Mouse (Mus musculus): ENCODE data around the gene Pcnt. TPM values are rescaled to one million over a fixed set of nuclear protein-coding genes. Genes with fewer than 3 reads are reported as not detected.

Gene Pcnt
- polyA plus RNA-seq, 1 experiment: 24.8 TPM

DNA sequence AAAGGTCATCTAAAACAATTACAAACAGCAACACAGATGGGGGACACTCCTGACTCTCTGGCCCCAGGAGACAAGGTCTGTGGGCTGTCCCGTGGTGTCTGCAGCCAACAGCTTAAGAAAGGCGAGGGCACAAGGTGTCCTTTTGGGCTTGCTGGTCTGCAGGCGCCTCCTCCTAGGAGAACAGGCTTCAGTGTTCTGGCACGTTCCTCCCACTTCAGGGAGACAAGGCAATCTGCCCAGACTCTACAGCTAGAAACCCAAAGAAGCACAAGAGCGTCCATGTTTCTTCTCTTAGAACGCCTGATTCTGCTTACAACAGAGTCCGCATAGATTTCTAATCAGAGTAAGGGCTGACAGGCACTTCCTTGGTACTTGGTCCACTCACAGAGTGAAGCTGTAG, 19.7 kb upstream of the Pcnt start:
- Histone ChIP-seq H3K4me1 (ENCODE audit: control insufficient read depth, insufficient read depth, low read length) (no peaks in the 10 kb centered on the region), H3K27ac (ENCODE audit: insufficient read depth, low read depth, low read length) (no peak overlapping the region), H3K4me3 (ENCODE audit: insufficient read depth, low read length) (no peak overlapping the region)
- TF ChIP-seq CTCF (IDR thresholded peaks at IDR 0.05; ENCODE audit: low read depth, low read length): no peak
- TF ChIP-seq POLR2A (IDR thresholded peaks at IDR 0.05; ENCODE audit: borderline replicate concordance, low read depth, low read length): no peak

GRCm38 (mm10) chr10:76461255-76461654, 18.7 kb upstream of the Pcnt start:
- no peak for TF ChIP-seq CTCF (IDR thresholded peaks at IDR 0.05; ENCODE audit: low read depth, low read length)
- no peak for TF ChIP-seq POLR2A (IDR thresholded peaks at IDR 0.05; ENCODE audit: borderline replicate concordance, low read depth, low read length)
- Histone ChIP-seq H3K27ac (ENCODE audit: insufficient read depth, low read depth, low read length) (no peak overlapping the region), H3K4me3 (ENCODE audit: insufficient read depth, low read length) (no peak overlapping the region), H3K4me1 (ENCODE audit: control insufficient read depth, insufficient read depth, low read length) (no peaks in the 10 kb centered on the region)

DNA sequence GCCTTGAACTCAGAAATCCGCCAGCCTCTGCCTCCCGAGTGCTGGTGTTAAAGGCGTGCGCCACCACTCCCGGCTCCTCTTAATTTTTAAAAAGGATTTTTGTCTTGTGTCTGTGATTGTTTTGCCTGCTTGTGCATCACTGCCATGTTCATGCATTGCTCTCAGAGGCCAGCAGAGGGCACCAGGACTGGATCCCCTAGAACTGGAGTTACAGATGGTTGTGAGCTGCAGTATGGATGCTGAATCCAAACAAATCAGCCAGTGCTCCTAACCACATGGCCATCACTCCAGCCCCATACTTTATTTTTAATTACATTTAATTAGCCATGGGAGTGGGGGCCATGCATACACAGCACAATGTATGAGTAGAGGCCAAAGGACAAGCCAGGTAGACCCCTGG, 12.7 kb upstream of the Pcnt start:
- Histone ChIP-seq H3K4me3 (ENCODE audit: insufficient read depth, low read length) (no peak overlapping the region), H3K27ac (ENCODE audit: insufficient read depth, low read depth, low read length) (no peak overlapping the region), H3K4me1 (ENCODE audit: control insufficient read depth, insufficient read depth, low read length) (no peaks in the 10 kb centered on the region)
- TF ChIP-seq CTCF (IDR thresholded peaks at IDR 0.05; ENCODE audit: low read depth, low read length): peak; percentile 46; the same call in 1 of the 2 replicates
- no peak for TF ChIP-seq POLR2A (IDR thresholded peaks at IDR 0.05; ENCODE audit: borderline replicate concordance, low read depth, low read length)

- Histone ChIP-seq H3K4me1 (ENCODE audit: control insufficient read depth, insufficient read depth, low read length) (peaks cover 10% of the 10 kb centered on the region), H3K4me3 (ENCODE audit: insufficient read depth, low read length) (no peak within 1 kb of the TSS), H3K27ac (ENCODE audit: insufficient read depth, low read depth, low read length) (no peak within 1 kb of the TSS)
- TF ChIP-seq POLR2A (IDR thresholded peaks at IDR 0.05; ENCODE audit: borderline replicate concordance, low read depth, low read length): no peak
- no peak for TF ChIP-seq CTCF (IDR thresholded peaks at IDR 0.05; ENCODE audit: low read depth, low read length)
These were observed 6.3 kb upstream of the Pcnt start, which contains the start of gene 2610028H24Rik for GRCm38 (mm10) chr10:76448851-76449250. 2610028H24Rik (plus strand) TSS chr10:76449081.

DNA sequence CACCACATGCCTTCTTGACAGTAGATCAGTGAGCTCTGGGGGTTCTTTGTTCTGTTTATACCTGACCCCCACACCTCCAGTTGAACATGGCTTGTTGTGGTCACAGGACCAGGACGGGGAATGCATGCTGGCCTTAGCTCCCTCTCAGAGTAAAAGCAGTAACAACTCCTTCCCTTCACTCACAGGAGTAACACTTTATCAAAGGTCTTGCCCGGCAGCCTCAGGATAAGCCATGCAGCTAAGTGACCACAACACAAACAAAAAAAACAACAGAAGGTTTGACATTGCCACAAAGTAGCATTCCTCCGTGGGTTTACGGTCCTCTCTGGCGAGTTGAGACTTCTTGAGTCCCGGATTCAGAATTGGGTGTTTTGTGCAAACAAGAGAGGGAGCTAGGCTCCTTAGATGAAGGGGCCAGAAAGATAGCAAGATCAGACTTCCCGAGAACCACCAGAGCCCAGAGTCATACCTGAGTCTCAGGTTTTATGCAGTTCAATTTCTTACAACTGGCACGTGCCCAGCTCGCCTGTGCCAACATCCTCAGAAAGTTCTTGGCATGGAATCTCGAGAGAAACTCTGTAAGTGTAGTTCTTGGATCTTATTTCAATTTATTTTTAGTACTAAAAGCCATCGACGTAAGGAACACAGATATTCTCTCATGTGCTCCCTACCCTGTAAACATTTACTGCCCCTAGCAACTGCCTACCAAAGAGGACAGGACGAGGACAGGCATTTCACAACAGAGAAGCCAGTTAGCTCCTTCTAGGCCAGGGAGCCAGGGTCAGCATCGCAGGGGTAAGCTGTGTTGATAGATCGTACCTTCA, 5.0 kb upstream of the Pcnt start:
- peaks cover 15% of the 10 kb centered on the region for H3K4me1 ChIP-seq (ENCODE audit: control insufficient read depth, insufficient read depth, low read length)
- no peak for TF ChIP-seq CTCF (IDR thresholded peaks at IDR 0.05; ENCODE audit: low read depth, low read length)
- TF ChIP-seq POLR2A (IDR thresholded peaks at IDR 0.05; ENCODE audit: borderline replicate concordance, low read depth, low read length): no peak
- no peak overlapping the region for H3K4me3 ChIP-seq (ENCODE audit: insufficient read depth, low read length)
- no peak overlapping the region for H3K27ac ChIP-seq (ENCODE audit: insufficient read depth, low read depth, low read length)

GRCm38 (mm10) chr10:76445996-76446681, 3.6 kb upstream of the Pcnt start:
- Histone ChIP-seq H3K27ac (ENCODE audit: insufficient read depth, low read depth, low read length) (no peak overlapping the region), H3K4me3 (ENCODE audit: insufficient read depth, low read length) (no peak overlapping the region), H3K4me1 (ENCODE audit: control insufficient read depth, insufficient read depth, low read length) (peaks cover 19% of the 10 kb centered on the region)
- TF ChIP-seq CTCF (IDR thresholded peaks at IDR 0.05; ENCODE audit: low read depth, low read length) (no peak), POLR2A (IDR thresholded peaks at IDR 0.05; ENCODE audit: borderline replicate concordance, low read depth, low read length) (no peak)

GRCm38 (mm10) chr10:76440281-76440680, 2.3 kb downstream of the Pcnt start, which contains the start of gene AC141477.1:
AC141477.1 (minus strand) TSS chr10:76440444.
- TF ChIP-seq POLR2A (IDR thresholded peaks at IDR 0.05; ENCODE audit: borderline replicate concordance, low read depth, low read length) (no peak), CTCF (IDR thresholded peaks at IDR 0.05; ENCODE audit: low read depth, low read length) (no peak)
- H3K4me1 ChIP-seq (ENCODE audit: control insufficient read depth, insufficient read depth, low read length): peaks cover 13% of the 10 kb centered on the region
- no peak within 1 kb of the TSS for H3K27ac ChIP-seq (ENCODE audit: insufficient read depth, low read depth, low read length)
- no peak within 1 kb of the TSS for H3K4me3 ChIP-seq (ENCODE audit: insufficient read depth, low read length)

- H3K27ac ChIP-seq (ENCODE audit: insufficient read depth, low read depth, low read length): no peak overlapping the region
- TF ChIP-seq POLR2A (IDR thresholded peaks at IDR 0.05; ENCODE audit: borderline replicate concordance, low read depth, low read length) (no peak), CTCF (IDR thresholded peaks at IDR 0.05; ENCODE audit: low read depth, low read length) (no peak)
- peaks cover 13% of the 10 kb centered on the region for H3K4me1 ChIP-seq (ENCODE audit: control insufficient read depth, insufficient read depth, low read length)
- no peak overlapping the region for H3K4me3 ChIP-seq (ENCODE audit: insufficient read depth, low read length)
These were observed 3.3 kb downstream of the Pcnt start for GRCm38 (mm10) chr10:76439107-76439890.

- no peak for TF ChIP-seq CTCF (IDR thresholded peaks at IDR 0.05; ENCODE audit: low read depth, low read length)
- TF ChIP-seq POLR2A (IDR thresholded peaks at IDR 0.05; ENCODE audit: borderline replicate concordance, low read depth, low read length): no peak
- Histone ChIP-seq H3K4me1 (ENCODE audit: control insufficient read depth, insufficient read depth, low read length) (no peaks in the 10 kb centered on the region), H3K27ac (ENCODE audit: insufficient read depth, low read depth, low read length) (no peak overlapping the region), H3K4me3 (ENCODE audit: insufficient read depth, low read length) (no peak overlapping the region)
These were observed 8.7 kb downstream of the Pcnt start for GRCm38 (mm10) chr10:76433925-76434324.
